Mouse (Mus musculus): Measurements from ENCODE around the gene Tent4a. TPM values are rescaled to one million over a fixed set of nuclear protein-coding genes. Genes with fewer than 3 reads are reported as not detected.
A peak's percentile ranks its signal among the peaks of the same experiment; 100 is the strongest.

Tent4a gene
- polyA plus RNA-seq, 1 experiment from 2014 or later: 8.4 TPM

DNA sequence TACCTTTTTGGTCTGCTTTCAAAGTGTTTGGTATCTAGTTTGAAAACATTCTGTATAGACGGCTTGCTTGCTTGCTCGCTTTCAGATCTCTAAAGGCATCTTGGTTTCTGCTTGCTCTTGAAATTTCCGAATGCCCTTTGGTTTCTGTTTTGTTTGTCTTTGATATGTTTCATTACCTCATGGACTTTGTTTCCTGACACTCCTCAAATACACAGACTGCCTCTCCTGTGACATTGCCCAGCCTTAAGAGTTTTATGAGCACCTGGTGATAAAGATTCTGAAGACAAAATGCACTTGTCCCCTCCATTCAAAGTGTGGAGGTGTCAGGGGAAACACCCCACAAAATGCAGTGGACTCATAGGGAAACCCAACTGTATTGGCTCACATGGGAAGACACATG lies 29.5 kb upstream of the Tent4a start:
- H3K4me3 ChIP-seq (ENCODE audit: low read depth, low read length): no peak overlapping the region
- no peaks in the 10 kb centered on the region for H3K9me3 ChIP-seq (ENCODE audit: control insufficient read depth, low read length)
- H3K9ac ChIP-seq (ENCODE audit: low read length): no peak overlapping the region
- 81% methylated on average over 3 of the region's 3 CpGs for WGBS
- H3K36me3 ChIP-seq (ENCODE audit: control insufficient read depth, insufficient read depth, low read length): no peaks in the 10 kb centered on the region
- ATAC-seq (ENCODE audit: insufficient number of reproducible peaks, low FRiP score, low TSS enrichment, low read depth) (no peak), DNase-seq (ENCODE audit: low spot score) (no peak)
- no peaks in the 10 kb centered on the region for H3K4me1 ChIP-seq (ENCODE audit: control insufficient read depth, insufficient read depth, low read length)
- no peak overlapping the region for H3K27ac ChIP-seq (replicated peaks; ENCODE audit: low read depth, low read length)
- no peak overlapping the region for H3K4me2 ChIP-seq (ENCODE audit: low read depth, severe bottlenecking)
- H3K27me3 ChIP-seq (ENCODE audit: control insufficient read depth, insufficient read depth, low read length): no peaks in the 10 kb centered on the region

DNA sequence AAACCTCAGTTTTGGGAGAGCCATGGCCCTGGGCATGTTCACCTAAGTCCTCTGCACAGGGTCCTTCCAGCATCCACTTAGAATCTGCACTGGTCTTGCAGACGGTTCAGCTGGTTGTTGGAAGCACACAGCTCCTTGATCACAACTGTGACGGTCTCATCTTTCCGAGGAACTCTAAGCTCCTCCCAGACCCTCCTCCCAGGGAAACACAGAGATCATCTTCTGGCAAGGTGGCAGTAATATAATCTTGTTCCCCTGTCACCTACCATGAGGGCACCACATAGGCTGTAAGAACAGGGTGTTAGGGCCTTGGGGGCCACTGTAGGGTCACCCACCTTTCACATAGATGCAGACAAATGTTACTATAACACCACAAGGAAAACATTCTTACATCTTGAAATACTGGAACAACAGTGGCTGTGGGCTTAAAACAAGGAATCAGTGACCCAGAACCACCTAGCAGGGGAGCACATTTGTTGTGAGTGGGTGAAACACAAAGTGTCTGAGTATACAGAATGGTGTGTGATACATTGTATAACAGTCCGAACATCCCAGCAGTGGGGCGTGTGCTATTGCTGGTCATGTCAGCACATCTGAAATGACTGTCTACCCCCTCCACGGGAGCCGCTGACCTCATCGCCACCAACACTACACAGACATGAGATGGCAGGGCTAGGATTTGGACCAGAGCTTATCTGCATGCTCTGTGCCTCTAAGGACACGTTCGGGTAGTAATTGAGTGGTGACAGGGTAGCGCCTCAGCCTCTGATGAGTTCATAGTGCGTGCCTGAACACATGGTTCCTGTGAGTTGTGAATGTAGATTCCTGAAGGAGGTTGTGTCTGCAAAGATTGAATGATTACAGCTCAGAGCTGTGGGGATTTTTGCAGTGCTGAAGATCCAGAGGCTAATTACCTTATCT lies 28.5 kb upstream of the Tent4a start:
- Histone ChIP-seq H3K9me3 (ENCODE audit: control insufficient read depth, low read length) (no peaks in the 10 kb centered on the region), H3K4me2 (ENCODE audit: low read depth, severe bottlenecking) (no peak overlapping the region), H3K4me1 (ENCODE audit: control insufficient read depth, insufficient read depth, low read length) (no peaks in the 10 kb centered on the region), H3K27me3 (ENCODE audit: control insufficient read depth, insufficient read depth, low read length) (no peaks in the 10 kb centered on the region), H3K27ac (replicated peaks; ENCODE audit: low read depth, low read length) (no peak overlapping the region), H3K4me3 (ENCODE audit: low read depth, low read length) (no peak overlapping the region), H3K36me3 (ENCODE audit: control insufficient read depth, insufficient read depth, low read length) (no peaks in the 10 kb centered on the region), H3K9ac (ENCODE audit: low read length) (no peak overlapping the region)
- DNase-seq (ENCODE audit: low spot score) (no peak), ATAC-seq (ENCODE audit: insufficient number of reproducible peaks, low FRiP score, low TSS enrichment, low read depth) (no peak)
- 76% methylated on average over 12 of the region's 12 CpGs for WGBS

DNA sequence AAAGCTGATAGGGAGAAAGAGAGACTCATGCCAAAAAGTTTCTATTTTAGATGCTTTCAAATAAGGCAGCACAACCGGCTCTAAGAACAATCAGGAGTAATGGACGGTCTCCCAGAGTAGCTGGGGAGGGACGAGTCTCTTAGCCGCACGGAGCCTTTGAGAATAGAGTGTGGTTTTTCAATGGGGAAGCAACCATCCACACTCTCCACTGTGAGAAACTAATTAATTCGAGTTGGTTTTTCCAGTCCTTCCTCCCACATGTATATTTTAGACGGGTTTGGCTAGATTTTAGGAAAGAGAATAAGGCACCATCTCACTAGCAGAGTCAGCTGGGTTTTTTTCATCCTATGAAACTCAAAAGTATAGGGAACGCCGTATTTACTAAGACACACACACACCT lies 27.6 kb upstream of the Tent4a start:
- DNase-seq (ENCODE audit: low spot score) (no peak), ATAC-seq (ENCODE audit: insufficient number of reproducible peaks, low FRiP score, low TSS enrichment, low read depth) (no peak)
- no peaks in the 10 kb centered on the region for H3K4me1 ChIP-seq (ENCODE audit: control insufficient read depth, insufficient read depth, low read length)
- no peaks in the 10 kb centered on the region for H3K36me3 ChIP-seq (ENCODE audit: control insufficient read depth, insufficient read depth, low read length)
- H3K27me3 ChIP-seq (ENCODE audit: control insufficient read depth, insufficient read depth, low read length): no peaks in the 10 kb centered on the region
- no peak overlapping the region for H3K4me3 ChIP-seq (ENCODE audit: low read depth, low read length)
- no peak overlapping the region for H3K4me2 ChIP-seq (ENCODE audit: low read depth, severe bottlenecking)
- no peaks in the 10 kb centered on the region for H3K9me3 ChIP-seq (ENCODE audit: control insufficient read depth, low read length)
- no peak overlapping the region for H3K27ac ChIP-seq (replicated peaks; ENCODE audit: low read depth, low read length)
- no peak overlapping the region for H3K9ac ChIP-seq (ENCODE audit: low read length)
- WGBS: 83% methylated on average over 9 of the region's 9 CpGs

DNA sequence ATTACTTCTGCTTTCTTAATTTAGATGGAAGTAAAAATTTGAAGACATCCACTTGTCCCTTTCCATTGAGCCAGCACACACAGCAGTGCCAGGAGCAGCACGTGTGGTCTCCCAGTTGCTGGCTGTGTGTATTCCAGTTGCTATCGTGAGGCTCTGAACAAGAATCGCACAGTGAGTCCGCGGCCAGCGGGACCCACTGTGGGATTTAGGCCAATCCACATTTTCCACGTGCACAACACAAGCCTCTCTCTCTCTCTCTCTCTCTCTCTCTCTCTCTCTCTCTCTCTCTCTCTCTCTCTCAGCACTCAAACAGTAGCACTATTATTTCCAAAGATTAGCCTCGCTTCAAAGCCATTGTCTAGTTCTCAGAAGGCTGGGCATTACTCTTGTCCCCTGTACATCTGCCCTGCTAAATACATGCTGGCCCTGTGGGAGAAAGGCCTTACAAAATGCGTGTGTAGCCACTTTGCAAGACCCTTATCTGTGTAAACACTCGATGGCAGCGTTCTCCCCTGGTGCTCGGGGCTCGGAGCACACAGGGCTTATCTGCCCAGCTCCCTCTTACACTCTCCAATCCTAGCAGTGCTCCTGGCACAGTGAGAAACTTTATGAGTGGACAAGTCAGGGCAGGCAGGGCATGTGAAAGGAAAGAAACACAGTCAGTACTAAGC lies 25.0 kb upstream of the Tent4a start:
- Histone ChIP-seq H3K4me2 (ENCODE audit: low read depth, severe bottlenecking) (no peak overlapping the region), H3K9ac (ENCODE audit: low read length) (no peak overlapping the region), H3K27me3 (ENCODE audit: control insufficient read depth, insufficient read depth, low read length) (no peaks in the 10 kb centered on the region), H3K4me3 (ENCODE audit: low read depth, low read length) (no peak overlapping the region), H3K27ac (replicated peaks; ENCODE audit: low read depth, low read length) (no peak overlapping the region), H3K9me3 (ENCODE audit: control insufficient read depth, low read length) (no peaks in the 10 kb centered on the region), H3K36me3 (ENCODE audit: control insufficient read depth, insufficient read depth, low read length) (no peaks in the 10 kb centered on the region), H3K4me1 (ENCODE audit: control insufficient read depth, insufficient read depth, low read length) (no peaks in the 10 kb centered on the region)
- 75% methylated on average over 13 of the region's 13 CpGs for WGBS
- DNase-seq (ENCODE audit: low spot score): no peak
- no peak for ATAC-seq (ENCODE audit: insufficient number of reproducible peaks, low FRiP score, low TSS enrichment, low read depth)

DNA sequence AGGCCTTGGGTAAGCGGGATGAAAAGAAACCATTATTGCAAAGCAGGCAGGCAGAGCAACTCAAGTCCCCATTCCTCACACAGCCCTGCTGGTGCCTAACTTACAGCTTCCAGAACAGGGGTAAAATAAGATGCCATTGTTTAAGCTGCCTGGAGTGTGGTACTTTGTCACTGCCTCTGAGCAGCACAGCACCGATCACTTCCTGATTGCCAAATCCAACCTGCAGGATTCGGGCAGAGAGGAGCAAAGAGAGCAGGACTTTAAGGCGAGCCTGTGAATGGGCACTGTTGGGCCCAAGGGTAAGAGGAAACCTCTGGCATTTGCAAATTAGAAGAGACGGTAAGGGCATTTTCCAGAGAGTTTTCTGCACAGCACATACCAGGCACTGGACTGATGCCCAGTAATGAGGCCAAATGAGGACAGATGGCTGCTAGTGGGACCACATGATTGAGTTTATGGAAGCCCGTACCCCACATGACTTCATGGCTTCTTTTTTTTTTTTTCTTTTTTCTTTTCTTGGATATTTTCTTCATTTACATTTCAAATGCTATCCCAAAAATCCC lies 23.8 kb upstream of the Tent4a start:
- H3K27ac ChIP-seq (replicated peaks; ENCODE audit: low read depth, low read length): no peak overlapping the region
- WGBS: 83% methylated on average over 6 of the region's 6 CpGs

DNA sequence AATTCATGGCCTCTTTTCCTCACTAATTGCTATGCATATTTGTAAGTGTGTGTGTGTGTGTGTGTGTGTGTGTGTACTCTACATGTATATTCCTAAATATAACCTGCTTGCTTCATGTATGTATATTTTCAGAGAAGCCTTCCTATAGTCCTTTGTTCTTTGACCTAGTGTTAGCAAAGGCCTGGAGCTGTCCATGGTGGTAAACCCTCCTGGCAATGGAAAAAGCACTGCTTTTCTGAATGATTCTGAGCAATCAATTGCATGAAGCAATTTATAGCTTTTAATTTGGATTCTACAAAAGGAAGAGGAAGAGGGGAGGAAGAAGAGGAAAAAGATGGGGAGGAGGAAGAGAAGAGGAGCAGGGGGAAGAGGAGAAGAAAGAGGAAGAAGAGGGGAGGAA lies 22.3 kb upstream of the Tent4a start:
- Histone ChIP-seq H3K4me3 (ENCODE audit: low read depth, low read length) (no peak overlapping the region), H3K4me2 (ENCODE audit: low read depth, severe bottlenecking) (no peak overlapping the region), H3K4me1 (ENCODE audit: control insufficient read depth, insufficient read depth, low read length) (no peaks in the 10 kb centered on the region), H3K9me3 (ENCODE audit: control insufficient read depth, low read length) (no peaks in the 10 kb centered on the region), H3K9ac (ENCODE audit: low read length) (no peak overlapping the region), H3K27me3 (ENCODE audit: control insufficient read depth, insufficient read depth, low read length) (no peaks in the 10 kb centered on the region), H3K36me3 (ENCODE audit: control insufficient read depth, insufficient read depth, low read length) (no peaks in the 10 kb centered on the region), H3K27ac (replicated peaks; ENCODE audit: low read depth, low read length) (no peak overlapping the region)
- no peak for ATAC-seq (ENCODE audit: insufficient number of reproducible peaks, low FRiP score, low TSS enrichment, low read depth)
- DNase-seq (ENCODE audit: low spot score): peak; percentile 52

More for the DNA sequence above, 23.8 kb upstream of the Tent4a start:
- no peak overlapping the region for H3K4me2 ChIP-seq (ENCODE audit: low read depth, severe bottlenecking)
- H3K27me3 ChIP-seq (ENCODE audit: control insufficient read depth, insufficient read depth, low read length): no peaks in the 10 kb centered on the region
- ATAC-seq (ENCODE audit: insufficient number of reproducible peaks, low FRiP score, low TSS enrichment, low read depth) (no peak), DNase-seq (ENCODE audit: low spot score) (no peak)
- H3K9me3 ChIP-seq (ENCODE audit: control insufficient read depth, low read length): no peaks in the 10 kb centered on the region
- H3K9ac ChIP-seq (ENCODE audit: low read length): no peak overlapping the region
- no peaks in the 10 kb centered on the region for H3K36me3 ChIP-seq (ENCODE audit: control insufficient read depth, insufficient read depth, low read length)
- H3K4me1 ChIP-seq (ENCODE audit: control insufficient read depth, insufficient read depth, low read length): no peaks in the 10 kb centered on the region
- H3K4me3 ChIP-seq (ENCODE audit: low read depth, low read length): no peak overlapping the region

DNA sequence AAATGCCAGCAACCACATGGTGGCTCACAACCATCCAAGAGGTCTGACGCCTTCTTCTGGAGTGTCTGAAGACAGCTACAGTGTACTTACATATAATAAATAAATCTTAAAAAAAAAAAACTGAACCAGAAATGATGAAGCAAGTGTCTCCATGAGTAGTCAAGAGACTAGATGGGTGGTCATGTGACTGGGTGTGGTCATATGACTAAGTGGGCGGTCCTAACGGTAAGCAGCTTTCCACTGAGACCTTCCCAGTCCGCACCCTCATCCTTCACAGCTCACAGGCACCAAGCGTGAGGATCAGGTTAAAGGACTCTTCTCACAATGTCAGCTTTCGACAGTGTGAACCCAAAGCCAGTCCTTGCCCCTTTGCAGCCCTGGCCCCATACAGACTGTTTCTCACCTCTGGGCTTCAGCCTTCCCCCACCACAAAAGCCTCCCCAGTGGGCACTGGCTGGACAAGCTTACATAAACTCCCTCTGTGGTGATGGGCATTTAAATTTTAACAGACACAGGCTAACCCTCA lies 21.6 kb upstream of the Tent4a start:
- no peaks in the 10 kb centered on the region for H3K27me3 ChIP-seq (ENCODE audit: control insufficient read depth, insufficient read depth, low read length)
- no peaks in the 10 kb centered on the region for H3K9me3 ChIP-seq (ENCODE audit: control insufficient read depth, low read length)
- H3K27ac ChIP-seq (replicated peaks; ENCODE audit: low read depth, low read length): no peak overlapping the region
- WGBS: 95% methylated on average over 6 of the region's 6 CpGs
- no peak for ATAC-seq (ENCODE audit: insufficient number of reproducible peaks, low FRiP score, low TSS enrichment, low read depth)
- H3K4me1 ChIP-seq (ENCODE audit: control insufficient read depth, insufficient read depth, low read length): no peaks in the 10 kb centered on the region
- no peak overlapping the region for H3K9ac ChIP-seq (ENCODE audit: low read length)
- H3K4me2 ChIP-seq (ENCODE audit: low read depth, severe bottlenecking): no peak overlapping the region
- H3K36me3 ChIP-seq (ENCODE audit: control insufficient read depth, insufficient read depth, low read length): no peaks in the 10 kb centered on the region
- H3K4me3 ChIP-seq (ENCODE audit: low read depth, low read length): no peak overlapping the region
- no peak for DNase-seq (ENCODE audit: low spot score)

DNA sequence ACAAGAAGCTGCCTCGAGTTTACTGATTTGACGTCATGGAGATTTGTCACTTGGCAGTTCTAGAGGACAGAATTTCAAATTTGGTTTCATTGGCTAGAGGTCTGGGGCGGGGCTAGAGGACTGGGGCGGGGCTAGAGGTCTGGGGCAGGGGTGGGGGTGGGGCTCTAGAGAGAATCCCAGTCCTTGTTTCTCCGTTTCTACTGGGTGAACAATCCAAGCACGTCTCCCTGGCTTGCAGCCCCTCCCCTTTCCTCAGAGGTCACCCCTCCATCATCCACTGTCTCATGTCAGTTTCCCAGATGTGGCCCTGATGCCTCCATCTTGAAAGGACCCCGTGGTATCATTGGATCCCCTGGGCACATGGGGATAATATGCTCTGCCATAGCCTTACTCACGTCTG lies 20.6 kb upstream of the Tent4a start:
- ATAC-seq (ENCODE audit: insufficient number of reproducible peaks, low FRiP score, low TSS enrichment, low read depth) (no peak), DNase-seq (ENCODE audit: low spot score) (no peak)
- 21% methylated on average over 8 of the region's 8 CpGs for WGBS

More for the DNA sequence above, 20.6 kb upstream of the Tent4a start:
- H3K4me2 ChIP-seq (ENCODE audit: low read depth, severe bottlenecking): no peak overlapping the region
- no peak overlapping the region for H3K9ac ChIP-seq (ENCODE audit: low read length)
- no peak overlapping the region for H3K4me3 ChIP-seq (ENCODE audit: low read depth, low read length)
- H3K27ac ChIP-seq (replicated peaks; ENCODE audit: low read depth, low read length): no peak overlapping the region
- no peaks in the 10 kb centered on the region for H3K36me3 ChIP-seq (ENCODE audit: control insufficient read depth, insufficient read depth, low read length)
- no peaks in the 10 kb centered on the region for H3K9me3 ChIP-seq (ENCODE audit: control insufficient read depth, low read length)
- H3K27me3 ChIP-seq (ENCODE audit: control insufficient read depth, insufficient read depth, low read length): no peaks in the 10 kb centered on the region
- H3K4me1 ChIP-seq (ENCODE audit: control insufficient read depth, insufficient read depth, low read length): no peaks in the 10 kb centered on the region

All from limb, embryonic 11.5 days (tissue).